Mouse (Mus musculus) frontal cortex, postnatal 25 days (tissue): ENCODE data around the gene Gm20708.

Source experiments
- DNase-seq, 2 experiments: peaks; one replicate each; pipeline ENCODE4 v3.0.0; 2022; ENCODE audit warnings: low spot score in 2 of 2

The Gm20708 gene

GRCm38 (mm10) chr11:117863174-117863856, 53.8 kb downstream of the Gm20708 start:
- DNase-seq = no peak

- no peak for DNase-seq
Observed at GRCm38 (mm10) chr11:117864805-117865204, 55.3 kb downstream of the Gm20708 start.

GRCm38 (mm10) chr11:117865988-117866387, 56.5 kb downstream of the Gm20708 start:
- no peak for DNase-seq

- DNase-seq = peak; percentile 55 to 67
Observed at GRCm38 (mm10) chr11:117870688-117871365, 61.4 kb downstream of the Gm20708 start.

- no peak for DNase-seq
Observed at GRCm38 (mm10) chr11:117871376-117871775, 61.9 kb downstream of the Gm20708 start.

GRCm38 (mm10) chr11:117871911-117872584, 62.6 kb downstream of the Gm20708 start:
- no peak for DNase-seq

GRCm38 (mm10) chr11:117872861-117873608, 63.6 kb downstream of the Gm20708 start, which contains the start of gene Tha1:
Gene Tha1 (minus strand): TSS chr11:117873481.
- peak; percentile 51 to 64 for DNase-seq

GRCm38 (mm10) chr11:117874419-117874818, 65.0 kb downstream of the Gm20708 start:
- no peak for DNase-seq

GRCm38 (mm10) chr11:117875681-117876080, 66.2 kb downstream of the Gm20708 start:
- no peak for DNase-seq

GRCm38 (mm10) chr11:117877917-117878745, 68.7 kb downstream of the Gm20708 start:
- DNase-seq = no peak

GRCm38 (mm10) chr11:117878892-117879291, 69.4 kb downstream of the Gm20708 start:
- no peak for DNase-seq

GRCm38 (mm10) chr11:117879676-117880075, 70.2 kb downstream of the Gm20708 start:
- no peak for DNase-seq

GRCm38 (mm10) chr11:117880336-117880976, 71.0 kb downstream of the Gm20708 start:
- no peak for DNase-seq

- no peak for DNase-seq
Observed at GRCm38 (mm10) chr11:117880977-117881358, 71.5 kb downstream of the Gm20708 start.

GRCm38 (mm10) chr11:117881787-117882186, 72.3 kb downstream of the Gm20708 start:
- DNase-seq = no peak

GRCm38 (mm10) chr11:117882208-117882607, 72.7 kb downstream of the Gm20708 start:
- DNase-seq = no peak

- no peak for DNase-seq
Observed at GRCm38 (mm10) chr11:117886000-117886399, 76.5 kb downstream of the Gm20708 start.

- DNase-seq = no peak
Observed at GRCm38 (mm10) chr11:117888168-117888852, 78.8 kb downstream of the Gm20708 start.

GRCm38 (mm10) chr11:117888853-117889822, 79.7 kb downstream of the Gm20708 start:
- DNase-seq = no peak
